Mouse (Mus musculus): ENCODE results near the gene Simc1. TPM values are rescaled to one million over a fixed set of nuclear protein-coding genes. Genes with fewer than 3 reads are reported as not detected.

Simc1 gene
- polyA plus RNA-seq, 1 experiment from 2014 or later = 2.8 TPM

GRCm38 (mm10) chr13:54505920-54506319 is 2.3 kb downstream of the Simc1 start:
- DNase-seq (ENCODE audit: low spot score) (no peak), ATAC-seq (ENCODE audit: low FRiP score, low TSS enrichment) (no peak)
- Histone ChIP-seq H3K4me1 (replicated peaks; ENCODE audit: control insufficient read depth, insufficient read depth) (no peaks in the 10 kb centered on the region), H3K4me2 (replicated peaks; ENCODE audit: low read depth) (no peak overlapping the region), H3K36me3 (ENCODE audit: control insufficient read depth, insufficient read depth, low read length) (no peaks in the 10 kb centered on the region), H3K9ac (ENCODE audit: low read length) (no peak overlapping the region), H3K27me3 (ENCODE audit: control insufficient read depth, insufficient read depth, low read length) (no peaks in the 10 kb centered on the region), H3K27ac (replicated peaks) (no peak overlapping the region), H3K4me3 (ENCODE audit: low read depth, low read length) (no peak overlapping the region), H3K9me3 (ENCODE audit: control insufficient read depth, low read length) (no peaks in the 10 kb centered on the region)
- WGBS = 94% methylated on average over 1 of the region's 1 CpGs
- TF ChIP-seq EP300 (optimal IDR thresholded peaks at IDR 0.05) = no peak

- Histone ChIP-seq H3K4me2 (replicated peaks; ENCODE audit: low read depth) (no peak overlapping the region), H3K27me3 (ENCODE audit: control insufficient read depth, insufficient read depth, low read length) (no peaks in the 10 kb centered on the region), H3K4me3 (ENCODE audit: low read depth, low read length) (no peak overlapping the region), H3K9ac (ENCODE audit: low read length) (no peak overlapping the region), H3K9me3 (ENCODE audit: control insufficient read depth, low read length) (no peaks in the 10 kb centered on the region), H3K27ac (replicated peaks) (no peak overlapping the region), H3K36me3 (ENCODE audit: control insufficient read depth, insufficient read depth, low read length) (peaks cover 3% of the 10 kb centered on the region; the same call in 1 of the 2 replicates), H3K4me1 (replicated peaks; ENCODE audit: control insufficient read depth, insufficient read depth) (no peaks in the 10 kb centered on the region)
- DNase-seq (ENCODE audit: low spot score) (no peak), ATAC-seq (ENCODE audit: low FRiP score, low TSS enrichment) (no peak)
- WGBS = 97% methylated on average over 4 of the region's 4 CpGs
- TF ChIP-seq CTCF (IDR thresholded peaks at IDR 0.05; ENCODE audit: low read depth) = peak; percentile 53
- no peak for TF ChIP-seq EP300 (optimal IDR thresholded peaks at IDR 0.05)
These were observed 16.6 kb downstream of the Simc1 start for GRCm38 (mm10) chr13:54520221-54520620.

- H3K9me3 ChIP-seq (ENCODE audit: control insufficient read depth, low read length) = no peaks in the 10 kb centered on the region
- no peak for ATAC-seq (ENCODE audit: low FRiP score, low TSS enrichment)
- H3K36me3 ChIP-seq (ENCODE audit: control insufficient read depth, insufficient read depth, low read length) = peaks cover 3% of the 10 kb centered on the region; the same call in 1 of the 2 replicates
- no peaks in the 10 kb centered on the region for H3K4me1 ChIP-seq (replicated peaks; ENCODE audit: control insufficient read depth, insufficient read depth)
- H3K9ac ChIP-seq (ENCODE audit: low read length) = no peak overlapping the region
- DNase-seq (ENCODE audit: low spot score) = no peak
- no peaks in the 10 kb centered on the region for H3K27me3 ChIP-seq (ENCODE audit: control insufficient read depth, insufficient read depth, low read length)
- TF ChIP-seq CTCF (IDR thresholded peaks at IDR 0.05; ENCODE audit: low read depth) (no peak), EP300 (optimal IDR thresholded peaks at IDR 0.05) (no peak)
- no peak overlapping the region for H3K27ac ChIP-seq (replicated peaks)
- no peak overlapping the region for H3K4me3 ChIP-seq (ENCODE audit: low read depth, low read length)
- no peak overlapping the region for H3K4me2 ChIP-seq (replicated peaks; ENCODE audit: low read depth)
These were observed 17.6 kb downstream of the Simc1 start for GRCm38 (mm10) chr13:54521181-54521580.

GRCm38 (mm10) chr13:54527140-54527539 is 23.6 kb downstream of the Simc1 start:
- Histone ChIP-seq H3K4me2 (replicated peaks; ENCODE audit: low read depth) (no peak overlapping the region), H3K4me1 (replicated peaks; ENCODE audit: control insufficient read depth, insufficient read depth) (no peaks in the 10 kb centered on the region), H3K27ac (replicated peaks) (no peak overlapping the region), H3K27me3 (ENCODE audit: control insufficient read depth, insufficient read depth, low read length) (no peaks in the 10 kb centered on the region), H3K36me3 (ENCODE audit: control insufficient read depth, insufficient read depth, low read length) (peaks cover 5% of the 10 kb centered on the region; the same call in 1 of the 2 replicates), H3K4me3 (ENCODE audit: low read depth, low read length) (no peak overlapping the region), H3K9me3 (ENCODE audit: control insufficient read depth, low read length) (no peaks in the 10 kb centered on the region), H3K9ac (ENCODE audit: low read length) (no peak overlapping the region)
- whole genome bisulfite sequencing = 82% methylated on average over 6 of the region's 6 CpGs
- TF ChIP-seq CTCF (IDR thresholded peaks at IDR 0.05; ENCODE audit: low read depth) (no peak), EP300 (optimal IDR thresholded peaks at IDR 0.05) (no peak)
- no peak for DNase-seq (ENCODE audit: low spot score)
- no peak for ATAC-seq (ENCODE audit: low FRiP score, low TSS enrichment)

- no peak for ATAC-seq (ENCODE audit: low FRiP score, low TSS enrichment)
- H3K4me1 ChIP-seq (replicated peaks; ENCODE audit: control insufficient read depth, insufficient read depth) = no peaks in the 10 kb centered on the region
- H3K36me3 ChIP-seq (ENCODE audit: control insufficient read depth, insufficient read depth, low read length) = peaks cover 3% of the 10 kb centered on the region; the same call in 1 of the 2 replicates
These were observed 28.6 kb downstream of the Simc1 start for GRCm38 (mm10) chr13:54532134-54532533.

GRCm38 (mm10) chr13:54548036-54548435 is 44.5 kb downstream of the Simc1 start:
- Histone ChIP-seq H3K9me3 (ENCODE audit: control insufficient read depth, low read length) (no peaks in the 10 kb centered on the region), H3K4me2 (replicated peaks; ENCODE audit: low read depth) (no peak overlapping the region), H3K9ac (ENCODE audit: low read length) (no peak overlapping the region), H3K27ac (replicated peaks) (no peak overlapping the region), H3K36me3 (ENCODE audit: control insufficient read depth, insufficient read depth, low read length) (peaks cover 17% of the 10 kb centered on the region), H3K4me1 (replicated peaks; ENCODE audit: control insufficient read depth, insufficient read depth) (no peaks in the 10 kb centered on the region), H3K4me3 (ENCODE audit: low read depth, low read length) (no peak overlapping the region), H3K27me3 (ENCODE audit: control insufficient read depth, insufficient read depth, low read length) (no peaks in the 10 kb centered on the region)
- 76% methylated on average over 7 of the region's 7 CpGs for WGBS
- TF ChIP-seq CTCF (IDR thresholded peaks at IDR 0.05; ENCODE audit: low read depth) (no peak), EP300 (optimal IDR thresholded peaks at IDR 0.05) (no peak)
- no peak for DNase-seq (ENCODE audit: low spot score)
- no peak for ATAC-seq (ENCODE audit: low FRiP score, low TSS enrichment)

More at GRCm38 (mm10) chr13:54532134-54532533, 28.6 kb downstream of the Simc1 start:
- H3K27me3 ChIP-seq (ENCODE audit: control insufficient read depth, insufficient read depth, low read length) = no peaks in the 10 kb centered on the region
- H3K4me3 ChIP-seq (ENCODE audit: low read depth, low read length) = no peak overlapping the region
- H3K4me2 ChIP-seq (replicated peaks; ENCODE audit: low read depth) = no peak overlapping the region
- H3K9ac ChIP-seq (ENCODE audit: low read length) = no peak overlapping the region
- no peak overlapping the region for H3K27ac ChIP-seq (replicated peaks)
- DNase-seq (ENCODE audit: low spot score) = no peak
- TF ChIP-seq EP300 (optimal IDR thresholded peaks at IDR 0.05) = no peak
- TF ChIP-seq CTCF (IDR thresholded peaks at IDR 0.05; ENCODE audit: low read depth) = no peak
- H3K9me3 ChIP-seq (ENCODE audit: control insufficient read depth, low read length) = no peaks in the 10 kb centered on the region
